Mouse (Mus musculus): ENCODE measurements at regions not wholly inside any gene's neighbourhood (a gene's known extent, or its start where the extent isn't known, plus 50 kb on each side); places are given as distances from the start of the nearest gene placed in this dataset.

DNA sequence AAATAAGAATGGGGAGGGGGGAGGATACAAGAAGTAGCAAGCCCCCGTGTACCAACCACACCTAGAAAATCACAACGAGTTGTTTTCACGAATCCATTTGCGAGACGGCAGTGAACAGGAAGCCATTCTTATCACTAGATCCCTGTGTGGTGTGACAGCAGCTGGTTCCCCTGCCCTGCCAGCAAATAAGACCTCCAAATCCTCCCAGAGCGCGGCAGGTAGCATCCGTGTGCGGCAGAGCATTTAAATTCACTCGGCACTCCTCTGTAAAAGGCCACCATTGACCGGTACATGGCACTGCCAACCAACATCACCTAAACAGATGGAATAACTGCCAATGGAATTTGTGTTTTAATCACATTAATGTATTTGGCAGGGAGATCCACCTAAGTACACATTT, 77.9 kb upstream of the Pmfbp1 start:
- no peaks in the 10 kb centered on the region for H3K4me1 ChIP-seq (ENCODE audit: control insufficient read depth, insufficient read depth, low read length)
- TF ChIP-seq POLR2A (IDR thresholded peaks at IDR 0.05; ENCODE audit: low read depth, low read length) (no peak), CTCF (IDR thresholded peaks at IDR 0.05; ENCODE audit: borderline replicate concordance, insufficient read depth, low read length) (no peak)

GRCm38 (mm10) chr8:109416327-109417100, 77.3 kb upstream of the Pmfbp1 start:
- no peaks in the 10 kb centered on the region for H3K4me1 ChIP-seq (ENCODE audit: control insufficient read depth, insufficient read depth, low read length)
- H3K27ac ChIP-seq (ENCODE audit: insufficient read depth, low read length): no peak overlapping the region

More for the DNA sequence above, 77.9 kb upstream of the Pmfbp1 start:
- Histone ChIP-seq H3K27ac (ENCODE audit: insufficient read depth, low read length) (no peak overlapping the region), H3K4me3 (ENCODE audit: insufficient read depth, low read length) (no peak overlapping the region)

DNA sequence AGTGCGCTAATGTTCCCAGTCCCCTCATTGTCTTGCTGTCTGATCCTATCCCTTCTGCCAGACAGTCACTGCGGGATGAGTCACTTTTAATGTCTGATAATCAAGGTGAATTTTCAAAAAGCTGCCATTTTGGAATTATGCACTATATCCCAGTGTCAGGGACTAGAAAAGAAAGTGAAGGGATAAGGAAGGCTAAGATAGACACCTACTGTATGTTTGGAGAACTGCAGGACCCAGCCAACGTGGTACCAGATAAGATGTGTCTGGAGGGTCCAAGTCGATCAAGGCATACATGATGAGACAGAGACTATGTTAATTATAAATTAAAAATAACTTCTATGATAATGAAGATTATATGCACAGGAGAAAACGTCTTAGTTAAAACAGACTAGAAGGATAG, 76.6 kb upstream of the Pmfbp1 start:
- TF ChIP-seq POLR2A (IDR thresholded peaks at IDR 0.05; ENCODE audit: low read depth, low read length) (no peak), CTCF (IDR thresholded peaks at IDR 0.05; ENCODE audit: borderline replicate concordance, insufficient read depth, low read length) (no peak)
- no peaks in the 10 kb centered on the region for H3K4me1 ChIP-seq (ENCODE audit: control insufficient read depth, insufficient read depth, low read length)
- no peak overlapping the region for H3K4me3 ChIP-seq (ENCODE audit: insufficient read depth, low read length)
- no peak overlapping the region for H3K27ac ChIP-seq (ENCODE audit: insufficient read depth, low read length)

More at GRCm38 (mm10) chr8:109416327-109417100, 77.3 kb upstream of the Pmfbp1 start:
- no peak overlapping the region for H3K4me3 ChIP-seq (ENCODE audit: insufficient read depth, low read length)
- no peak for TF ChIP-seq CTCF (IDR thresholded peaks at IDR 0.05; ENCODE audit: borderline replicate concordance, insufficient read depth, low read length)
- TF ChIP-seq POLR2A (IDR thresholded peaks at IDR 0.05; ENCODE audit: low read depth, low read length): no peak

GRCm38 (mm10) chr8:109417971-109418370, 75.9 kb upstream of the Pmfbp1 start:
- H3K4me3 ChIP-seq (ENCODE audit: insufficient read depth, low read length): no peak overlapping the region
- no peaks in the 10 kb centered on the region for H3K4me1 ChIP-seq (ENCODE audit: control insufficient read depth, insufficient read depth, low read length)
- H3K27ac ChIP-seq (ENCODE audit: insufficient read depth, low read length): no peak overlapping the region
- TF ChIP-seq CTCF (IDR thresholded peaks at IDR 0.05; ENCODE audit: borderline replicate concordance, insufficient read depth, low read length) (no peak), POLR2A (IDR thresholded peaks at IDR 0.05; ENCODE audit: low read depth, low read length) (no peak)

- Histone ChIP-seq H3K4me3 (ENCODE audit: insufficient read depth, low read length) (no peak overlapping the region), H3K4me1 (ENCODE audit: control insufficient read depth, insufficient read depth, low read length) (no peaks in the 10 kb centered on the region), H3K27ac (ENCODE audit: insufficient read depth, low read length) (no peak overlapping the region)
- TF ChIP-seq POLR2A (IDR thresholded peaks at IDR 0.05; ENCODE audit: low read depth, low read length): no peak
- TF ChIP-seq CTCF (IDR thresholded peaks at IDR 0.05; ENCODE audit: borderline replicate concordance, insufficient read depth, low read length): no peak
Measured at GRCm38 (mm10) chr8:109419029-109419596, 74.7 kb upstream of the Pmfbp1 start.

GRCm38 (mm10) chr8:109424004-109424403, 69.8 kb upstream of the Pmfbp1 start:
- TF ChIP-seq CTCF (IDR thresholded peaks at IDR 0.05; ENCODE audit: borderline replicate concordance, insufficient read depth, low read length) (no peak), POLR2A (IDR thresholded peaks at IDR 0.05; ENCODE audit: low read depth, low read length) (no peak)
- no peak overlapping the region for H3K4me3 ChIP-seq (ENCODE audit: insufficient read depth, low read length)
- H3K4me1 ChIP-seq (ENCODE audit: control insufficient read depth, insufficient read depth, low read length): no peaks in the 10 kb centered on the region
- H3K27ac ChIP-seq (ENCODE audit: insufficient read depth, low read length): no peak overlapping the region

GRCm38 (mm10) chr8:109428551-109428950, 65.3 kb upstream of the Pmfbp1 start:
- Histone ChIP-seq H3K27ac (ENCODE audit: insufficient read depth, low read length) (no peak overlapping the region), H3K4me1 (ENCODE audit: control insufficient read depth, insufficient read depth, low read length) (no peaks in the 10 kb centered on the region), H3K4me3 (ENCODE audit: insufficient read depth, low read length) (no peak overlapping the region)
- TF ChIP-seq CTCF (IDR thresholded peaks at IDR 0.05; ENCODE audit: borderline replicate concordance, insufficient read depth, low read length) (no peak), POLR2A (IDR thresholded peaks at IDR 0.05; ENCODE audit: low read depth, low read length) (no peak)

GRCm38 (mm10) chr8:109434538-109434937, 59.3 kb upstream of the Pmfbp1 start:
- H3K27ac ChIP-seq (ENCODE audit: insufficient read depth, low read length): no peak overlapping the region
- no peaks in the 10 kb centered on the region for H3K4me1 ChIP-seq (ENCODE audit: control insufficient read depth, insufficient read depth, low read length)
- no peak overlapping the region for H3K4me3 ChIP-seq (ENCODE audit: insufficient read depth, low read length)
- no peak for TF ChIP-seq CTCF (IDR thresholded peaks at IDR 0.05; ENCODE audit: borderline replicate concordance, insufficient read depth, low read length)
- no peak for TF ChIP-seq POLR2A (IDR thresholded peaks at IDR 0.05; ENCODE audit: low read depth, low read length)

DNA sequence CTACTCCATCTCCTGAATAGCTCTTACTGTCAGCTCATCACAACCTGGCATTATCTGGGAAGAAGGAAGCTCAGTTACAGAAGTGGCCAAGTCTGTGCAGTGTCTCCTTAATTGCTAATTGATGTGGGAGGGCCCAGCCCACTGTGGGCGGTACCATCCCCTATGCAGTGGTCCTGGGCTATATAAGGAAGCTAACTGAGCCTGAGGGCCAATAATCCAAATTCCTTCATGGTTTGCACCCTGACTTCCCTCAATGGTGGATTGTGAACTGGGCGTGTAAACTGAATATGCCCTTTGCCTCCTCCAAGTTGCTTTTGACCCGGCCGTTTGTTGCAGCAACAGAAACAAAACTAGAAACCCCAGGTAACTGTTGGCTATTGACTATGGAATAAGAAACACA, 57.8 kb upstream of the Pmfbp1 start:
- Histone ChIP-seq H3K4me1 (ENCODE audit: control insufficient read depth, insufficient read depth, low read length) (no peaks in the 10 kb centered on the region), H3K4me3 (ENCODE audit: insufficient read depth, low read length) (no peak overlapping the region), H3K27ac (ENCODE audit: insufficient read depth, low read length) (no peak overlapping the region)
- TF ChIP-seq CTCF (IDR thresholded peaks at IDR 0.05; ENCODE audit: borderline replicate concordance, insufficient read depth, low read length): no peak
- no peak for TF ChIP-seq POLR2A (IDR thresholded peaks at IDR 0.05; ENCODE audit: low read depth, low read length)

- no peak overlapping the region for H3K4me3 ChIP-seq (ENCODE audit: insufficient read depth, low read length)
- H3K27ac ChIP-seq (ENCODE audit: insufficient read depth, low read length): no peak overlapping the region
- TF ChIP-seq POLR2A (IDR thresholded peaks at IDR 0.05; ENCODE audit: low read depth, low read length) (no peak), CTCF (IDR thresholded peaks at IDR 0.05; ENCODE audit: borderline replicate concordance, insufficient read depth, low read length) (no peak)
- H3K4me1 ChIP-seq (ENCODE audit: control insufficient read depth, insufficient read depth, low read length): no peaks in the 10 kb centered on the region
Measured at GRCm38 (mm10) chr8:109436830-109437567, 56.8 kb upstream of the Pmfbp1 start.
